23 mouse cellular contexts compared by ENCODE assay signal in genomic region chr16:32461713-32462112, GRCm38 (mm10). TPM values are rescaled to one million over a fixed set of nuclear protein-coding genes. Genes with fewer than 3 reads are reported as not detected.
"Had no signal": no experiment of that assay in that cellular context is flagged by ENCODE, and none has a peak within 500 bp of the region (broad histone marks: within the 10 kb centered on the region; RNA-seq: fewer than 3 reads in every experiment).

No protein-coding gene starts in this region.

- H3K9me3 ChIP-seq: midbrain, embryonic 10.5 days; midbrain, embryonic 12.5 days; neural tube, embryonic 13.5 days; neural tube, embryonic 15.5 days had no signal

- H3K27ac ChIP-seq: midbrain, embryonic 10.5 days; midbrain, embryonic 12.5 days; neural tube, embryonic 13.5 days; neural tube, embryonic 15.5 days had no signal

- DNase-seq: lung, adult 18-20 months; lung, embryonic 14.5 days; lung, postnatal 10 days; lung, postnatal 4 days; midbrain, embryonic 14.5 days; retina, postnatal 1 day; right cerebral cortex, adult 18-20 months; right cerebral cortex, postnatal 25 days; right cerebral cortex, postnatal 4 days; spleen, adult 18-20 months; thymus, adult 18-20 months; thymus, postnatal 14 days; thymus, postnatal 36 days had no signal

- H3K4me1 ChIP-seq: midbrain, embryonic 10.5 days; midbrain, embryonic 12.5 days; neural tube, embryonic 13.5 days; neural tube, embryonic 15.5 days had no signal

- H3K9ac ChIP-seq: lung, embryonic 14.5 days; midbrain, embryonic 12.5 days; neural tube, embryonic 13.5 days; neural tube, embryonic 15.5 days had no signal

- H3K27me3 ChIP-seq: midbrain, embryonic 12.5 days; neural tube, embryonic 13.5 days; neural tube, embryonic 15.5 days had no signal

- H3K4me2 ChIP-seq: lung, embryonic 14.5 days; midbrain, embryonic 12.5 days; neural tube, embryonic 13.5 days; neural tube, embryonic 15.5 days had no signal

- H3K4me3 ChIP-seq: midbrain, embryonic 10.5 days; midbrain, embryonic 12.5 days; myocyte; neural tube, embryonic 13.5 days; neural tube, embryonic 15.5 days had no signal

- ATAC-seq: midbrain, embryonic 16.5 days had no signal

RNA-seq across cellular contexts. Expression of gene Slc51a, which starts 26.0 kb away (rescaled TPM):
- polyA plus RNA-seq: midbrain, embryonic 14.5 days; neural tube, embryonic 13.5 days had no signal

RNA-seq across cellular contexts. Expression of gene Zdhhc19, which starts 34.4 kb away (rescaled TPM):
- polyA plus RNA-seq: lung, embryonic 14.5 days; lung, embryonic 16.5 days; midbrain, embryonic 10.5 days; midbrain, embryonic 12.5 days; midbrain, embryonic 14.5 days; myocyte; neural tube, embryonic 11.5 days; neural tube, embryonic 13.5 days; neural tube, embryonic 15.5 days; stomach, embryonic 14.5 days; thymus, postnatal 0 days had no signal
